Mouse (Mus musculus) cerebellum, adult 2 months (tissue): Measurements from ENCODE around the gene Agpat2. TPM values are rescaled to one million over a fixed set of nuclear protein-coding genes. Genes with fewer than 3 reads are reported as not detected.

Source experiments
- DNase-seq, 2 experiments: peaks; one replicate each; pipeline ENCODE4 v3.0.0; 2021
- H3K27ac ChIP-seq: fragments of 200-500 bp; 2 replicates; pipeline ENCODE4 v1.5.1; 2012; ENCODE audit warnings: low read length, control low read depth, inconsistent platforms; ENCODE audit not compliant: insufficient read depth
- H3K27me3 ChIP-seq: fragments of 200-500 bp; 2 replicates; pipeline ENCODE4 v1.6.1; 2012; ENCODE audit warnings: inconsistent platforms, mild to moderate bottlenecking, low read length, moderate library complexity; ENCODE audit not compliant: control insufficient read depth, insufficient read depth
- H3K4me1 ChIP-seq: fragments of 200-500 bp; 2 replicates; pipeline ENCODE4 v1.6.1; 2011; ENCODE audit warnings: low read length; ENCODE audit not compliant: control insufficient read depth, insufficient read depth
- H3K4me3 ChIP-seq: fragments of 200-500 bp; replicated peaks from 2 replicates; pipeline ENCODE3; 2011; ENCODE audit warnings: mild to moderate bottlenecking, low read depth, low read length, control low read depth; ENCODE audit not compliant: insufficient read depth
- CTCF ChIP-seq: fragments of 200-500 bp; IDR thresholded peaks from 2 replicates; pipeline ENCODE4 v1.5.1; 2011; ENCODE audit warnings: low read depth, mild to moderate bottlenecking, control low read depth, low read length, moderate library complexity, borderline replicate concordance; ENCODE audit not compliant: insufficient read depth
- POLR2A ChIP-seq: fragments of 200-500 bp; IDR thresholded peaks from 2 replicates; pipeline ENCODE4 v1.6.1; 2011; ENCODE audit warnings: low read length, control low read depth, borderline replicate concordance; ENCODE audit not compliant: insufficient read depth
- WGBS: fragments of 180-500 bp; shearing (Covaris S2); methylation state at CpG from one replicate; pipeline ENCODE4 v1.1.7; 2018; 5-methylcytosine and 5-hydroxymethylcytosine counted together
- polyA plus RNA-seq: library from polyadenylated mRNA; depleted of rRNA; stranded (reverse); fragments of >200 nt; gene quantifications from 2 replicates; pipeline ENCODE4 v1.2.3, GENCODE M21; 2012; rRNA removed

Gene Agpat2
- 2.1 and 2.6 TPM in 2 replicates for polyA plus RNA-seq

- 1% methylated on average over 97 of the region's 103 CpGs for WGBS
- no peak for DNase-seq
- H3K27ac ChIP-seq = no peak within 1 kb of the TSS
- no peak within 1 kb of the TSS for H3K4me3 ChIP-seq
- TF ChIP-seq CTCF (no peak), POLR2A (no peak)
- no peaks in the 10 kb centered on the region for H3K27me3 ChIP-seq
- H3K4me1 ChIP-seq = no peaks in the 10 kb centered on the region
Observed at GRCm38 (mm10) chr2:26603720-26604671, at the start of gene Agpat2. Gene Agpat2, minus strand, starts transcription at chr2:26604417.

GRCm38 (mm10) chr2:26646643-26647293 lies 42.6 kb upstream of the Agpat2 start:
- peak; percentile 66 to 71 for DNase-seq
- no peak overlapping the region for H3K27ac ChIP-seq
- no peak for TF ChIP-seq POLR2A
- peak; percentile 100 for TF ChIP-seq CTCF
- H3K4me3 ChIP-seq = no peak overlapping the region
- no peaks in the 10 kb centered on the region for H3K4me1 ChIP-seq
- no peaks in the 10 kb centered on the region for H3K27me3 ChIP-seq
- WGBS = 9% methylated on average over 3 of the region's 3 CpGs

- Histone ChIP-seq H3K4me3 (no peak overlapping the region), H3K27me3 (no peaks in the 10 kb centered on the region), H3K4me1 (peaks cover 3% of the 10 kb centered on the region), H3K27ac (no peak overlapping the region)
- no peak for DNase-seq
- WGBS = 72% methylated on average over 2 of the region's 2 CpGs
- no peak for TF ChIP-seq POLR2A
- peak; percentile 16; the same call in 1 of the 2 replicates for TF ChIP-seq CTCF
Observed at GRCm38 (mm10) chr2:26643942-26644341, 39.7 kb upstream of the Agpat2 start.

- TF ChIP-seq CTCF = no peak
- TF ChIP-seq POLR2A = no peak
- Histone ChIP-seq H3K27me3 (no peaks in the 10 kb centered on the region), H3K4me3 (no peak overlapping the region), H3K4me1 (peaks cover 15% of the 10 kb centered on the region), H3K27ac (no peak overlapping the region)
- peak in 1 of 2 experiments; percentile 3 for DNase-seq
- WGBS = 81% methylated on average over 7 of the region's 7 CpGs
Observed at GRCm38 (mm10) chr2:26641006-26641647, 36.9 kb upstream of the Agpat2 start.

- H3K27me3 ChIP-seq = no peaks in the 10 kb centered on the region
- H3K27ac ChIP-seq = peak overlapping the region; percentile 74
- WGBS = 5% methylated on average over 49 of the region's 49 CpGs
- DNase-seq = peak; percentile 94 to 98
- H3K4me3 ChIP-seq = peak overlapping the region; percentile 99
- TF ChIP-seq CTCF = peak; percentile 84
- peak; percentile 88 for TF ChIP-seq POLR2A
- peaks cover 25% of the 10 kb centered on the region for H3K4me1 ChIP-seq
Observed at GRCm38 (mm10) chr2:26639838-26640830, 35.9 kb upstream of the Agpat2 start.

GRCm38 (mm10) chr2:26639083-26639482 lies 34.9 kb upstream of the Agpat2 start:
- Histone ChIP-seq H3K27ac (no peak overlapping the region), H3K27me3 (no peaks in the 10 kb centered on the region)

More at GRCm38 (mm10) chr2:26639083-26639482, 34.9 kb upstream of the Agpat2 start:
- peak overlapping the region; percentile 44 for H3K4me3 ChIP-seq
- 3% methylated on average over 8 of the region's 8 CpGs for WGBS
- H3K4me1 ChIP-seq = peaks cover 31% of the 10 kb centered on the region
- DNase-seq = no peak
- TF ChIP-seq CTCF (peak; percentile 36), POLR2A (no peak)
